Comparison of ENCODE assay signal across 13 mouse cellular contexts in the genomic region with DNA sequence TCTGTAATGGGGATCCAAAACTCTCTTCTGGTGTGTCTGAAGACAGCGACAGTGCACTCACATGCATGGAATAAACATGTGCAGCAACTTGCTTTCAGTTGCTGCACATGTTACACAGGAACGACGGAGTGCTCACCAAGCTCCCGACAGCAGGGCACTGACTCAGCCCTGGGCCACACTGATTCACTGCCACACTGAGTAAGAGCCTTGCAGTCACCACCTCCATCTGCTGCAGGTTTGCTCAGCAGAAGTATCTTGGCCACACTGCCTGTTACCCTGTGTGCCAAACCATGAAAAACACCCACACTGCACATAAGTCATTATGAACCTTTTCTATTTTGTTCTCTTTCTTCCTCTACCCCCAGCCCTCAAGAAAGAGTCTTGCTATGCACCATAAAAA. TPM values are rescaled to one million over a fixed set of nuclear protein-coding genes. Genes with fewer than 3 reads are reported as not detected.
A peak's percentile ranks its signal among the peaks of the same experiment; 100 is the strongest.
DNase-seq lines count a peak whose midpoint lies in the region; ATAC-seq and TF ChIP-seq lines count a peak whose summit lies in the region.
"Had no signal": no experiment of that assay in that cellular context is flagged by ENCODE, and none has a peak within 500 bp of the region (broad histone marks: within the 10 kb centered on the region; RNA-seq: fewer than 3 reads in every experiment).

No protein-coding gene starts in this region.

- no peaks in the 10 kb centered on the region for H3K27me3 ChIP-seq in cerebellum, adult 2 months (ENCODE audit: control insufficient read depth, insufficient read depth, low read length)
- H3K27me3 ChIP-seq: liver, embryonic 12.5 days; midbrain, embryonic 12.5 days had no signal

- peaks cover 28% of the 10 kb centered on the region for H3K4me1 ChIP-seq in cerebellum, adult 2 months (ENCODE audit: control insufficient read depth, insufficient read depth, low read length)
- H3K4me1 ChIP-seq: midbrain, embryonic 12.5 days had no signal

- no peak for TF ChIP-seq CTCF in cerebellum, adult 2 months (IDR thresholded peaks at IDR 0.05; ENCODE audit: borderline replicate concordance, insufficient read depth, low read depth, low read length)

- no peak for TF ChIP-seq POLR2A in cerebellum, adult 2 months (IDR thresholded peaks at IDR 0.05; ENCODE audit: borderline replicate concordance, insufficient read depth, low read length)

- no peak for DNase-seq in cerebellum, adult 11 months
- peak; percentile 42 to 89 for DNase-seq in left cerebral cortex, postnatal 25 days (ENCODE audit: low spot score in 2 of 2)
- no peak for DNase-seq in left cerebral cortex, postnatal 4 days
- DNase-seq in cerebellum, adult 2 months = peak; percentile 66 to 87
- DNase-seq in telencephalon, adult 2 months (ENCODE audit: low read depth, low spot score) = peak; percentile 74
- DNase-seq in thymus, postnatal 25 days = no peak
- DNase-seq: embryo, embryonic 11 days; gastrocnemius, adult 2 months had no signal

- ATAC-seq in cerebellum, adult (ENCODE audit: insufficient number of reproducible peaks, low FRiP score, low TSS enrichment) = peak; percentile 68; the same call in 1 of the 2 replicates
- ATAC-seq: liver, embryonic 12.5 days; lung, postnatal 0 days had no signal

- H3K4me3 ChIP-seq in cerebellum, adult 2 months (replicated peaks; ENCODE audit: insufficient read depth, low read depth, low read length) = no peak overlapping the region
- H3K4me3 ChIP-seq: erythroblast, embryonic 14.5 days; gastrocnemius, adult 2 months; liver, embryonic 12.5 days; midbrain, embryonic 12.5 days had no signal

- H3K27ac ChIP-seq in cerebellum, adult 2 months (ENCODE audit: insufficient read depth, low read length) = peak overlapping the region; percentile 64; the same call in 1 of the 2 replicates
- H3K27ac ChIP-seq: gastrocnemius, adult 2 months; liver, embryonic 12.5 days; midbrain, embryonic 12.5 days had no signal

- intact Hi-C loops in left cerebral cortex, postnatal 25 days (cut with DNase I) = loop anchor here (2.0 kb wide), 1 partner anchor 14 kb away; no protein-coding TSS in a partner anchor
- intact Hi-C loops in left cerebral cortex, postnatal 4 days (cut with DNase I) = no loop called here

- 30% methylated on average over 4 of the region's 4 CpGs for WGBS in cerebellum, adult 2 months

RNA-seq across cellular contexts. Expression of a gene that starts 32.3 kb away (rescaled TPM):
- 10 to 100 TPM; 54.3 to 59.3 TPM for total RNA-seq in left cerebral cortex, postnatal 25 days (2021)
- 10 to 100 TPM; 55.3 to 56.6 TPM for total RNA-seq in left cerebral cortex, postnatal 4 days (2021)
- polyA plus RNA-seq in cerebellum, adult 2 months (2012; rRNA removed) = 115 and 123 TPM in 2 replicates

RNA-seq across cellular contexts. Expression of a gene that starts 47.6 kb away (rescaled TPM):
- total RNA-seq in left cerebral cortex, postnatal 25 days (2021) = 10 to 100 TPM; 17.6 to 19.4 TPM
- 10 to 100 TPM; 13.3 to 14.1 TPM for total RNA-seq in left cerebral cortex, postnatal 4 days (2021)
- polyA plus RNA-seq in cerebellum, adult 2 months (2012; rRNA removed) = 86.9 and 97.3 TPM in 2 replicates

RNA-seq across cellular contexts. Expression of a gene that starts 48.0 kb away (rescaled TPM):
- total RNA-seq in left cerebral cortex, postnatal 25 days (2021) = 100 to 1,000 TPM; 204 TPM
- 100 to 1,000 TPM; 218 to 220 TPM for total RNA-seq in left cerebral cortex, postnatal 4 days (2021)
- 132 and 149 TPM in 2 replicates for polyA plus RNA-seq in cerebellum, adult 2 months (2012; rRNA removed)

RNA-seq across cellular contexts. Expression of a gene that starts 56.5 kb away (rescaled TPM):
- total RNA-seq in left cerebral cortex, postnatal 25 days (2021) = 10 to 100 TPM; 76.5 to 88.6 TPM
- 10 to 100 TPM; 83.9 to 85.2 TPM for total RNA-seq in left cerebral cortex, postnatal 4 days (2021)
- 64.2 and 68.0 TPM in 2 replicates for polyA plus RNA-seq in cerebellum, adult 2 months (2012; rRNA removed)

RNA-seq across cellular contexts. Expression of a gene that starts 56.7 kb away (rescaled TPM):
- 10 to 100 TPM; 52.2 to 56.2 TPM for total RNA-seq in left cerebral cortex, postnatal 25 days (2021)
- 10 to 100 TPM; 43.0 to 44.1 TPM for total RNA-seq in left cerebral cortex, postnatal 4 days (2021)
- polyA plus RNA-seq in cerebellum, adult 2 months (2012; rRNA removed) = 55.9 and 57.5 TPM in 2 replicates

Comparison
In these comparisons a context has a peak if more than half of its experiments do, and no peak if none do; other contexts are left out.
1. DNase-seq: peak in left cerebral cortex, postnatal 25 days (2 of 2), cerebellum, adult 2 months (2 of 2) and telencephalon, adult 2 months (single experiment); none in cerebellum, adult 11 months (single experiment), left cerebral cortex, postnatal 4 days (single experiment) and thymus, postnatal 25 days (single experiment).